Mouse (Mus musculus) myocyte (in vitro differentiated cells): ENCODE results near the gene Fam107b. TPM values are rescaled to one million over a fixed set of nuclear protein-coding genes. Genes with fewer than 3 reads are reported as not detected.

ENCODE experiments used
- H3K27me3 ChIP-seq: one replicate; pipeline ENCODE4 v1.6.1; 2011; ENCODE audit not compliant: control insufficient read depth, insufficient read depth, insufficient read length
- H3K36me3 ChIP-seq: one replicate; pipeline ENCODE4 v1.6.1; 2011; ENCODE audit not compliant: control insufficient read depth, insufficient read depth
- H3K4me2 ChIP-seq: one replicate; pipeline ENCODE4 v1.6.1; 2011; ENCODE audit warnings: low read depth, control low read depth
- H3K4me3 ChIP-seq: one replicate; pipeline ENCODE4 v1.5.1; 2011; ENCODE audit warnings: mild to moderate bottlenecking, control low read depth, moderate library complexity
- H3K79me2 ChIP-seq: one replicate; pipeline ENCODE4 v1.6.1; 2011; ENCODE audit not compliant: control insufficient read depth, insufficient read depth
- H3ac ChIP-seq: one replicate; pipeline ENCODE4 v1.6.1; 2011; ENCODE audit not compliant: control insufficient read depth, insufficient read length
- CEBPB ChIP-seq: IDR thresholded peaks from 2 replicates; pipeline ENCODE4 v1.6.1; 2011; ENCODE audit warnings: mild to moderate bottlenecking, moderate library complexity; ENCODE audit not compliant: poor library complexity, insufficient read depth, severe bottlenecking
- E2F4 ChIP-seq: IDR thresholded peaks from one replicate; pipeline ENCODE4 v1.6.1; 2011; ENCODE audit warnings: mild to moderate bottlenecking, control low read depth, moderate library complexity; ENCODE audit not compliant: insufficient read depth
- MAX ChIP-seq: IDR thresholded peaks from one replicate; pipeline ENCODE4 v1.6.1; 2011; ENCODE audit warnings: low read depth, mild to moderate bottlenecking, control low read depth
- MYOD1 ChIP-seq, 3 experiments: IDR thresholded peaks; one replicate each; pipeline ENCODE4 v1.6.1; 2011; ENCODE audit warnings: control low read depth in 2 of 3, low read depth in 2 of 3, mild to moderate bottlenecking in 2 of 3, moderate library complexity in 1 of 3; ENCODE audit not compliant: insufficient read length in 2 of 3, control insufficient read depth in 1 of 3
- MYOG ChIP-seq, 3 experiments: IDR thresholded peaks; one replicate each; pipeline ENCODE4 v1.6.1; 2011; ENCODE audit warnings: control low read depth in 2 of 3, low read depth in 2 of 3, mild to moderate bottlenecking in 2 of 3; ENCODE audit not compliant: insufficient read length in 2 of 3, control insufficient read depth in 1 of 3, insufficient read depth in 1 of 3
- POLR2A ChIP-seq: IDR thresholded peaks from one replicate; pipeline ENCODE4 v1.6.1; 2011; ENCODE audit warnings: low read depth, mild to moderate bottlenecking, control low read depth, moderate library complexity; ENCODE audit not compliant: insufficient read length
- POLR2AphosphoS2 ChIP-seq: IDR thresholded peaks from one replicate; pipeline ENCODE4 v1.6.1; 2011; ENCODE audit warnings: low read depth, control low read depth; ENCODE audit not compliant: insufficient read length
- REST ChIP-seq: IDR thresholded peaks from one replicate; pipeline ENCODE4 v1.6.1; 2011; ENCODE audit warnings: mild to moderate bottlenecking, control low read depth, moderate library complexity; ENCODE audit not compliant: insufficient read depth, insufficient read length
- SRF ChIP-seq: IDR thresholded peaks from one replicate; pipeline ENCODE4 v1.6.1; 2011; ENCODE audit warnings: low read depth; ENCODE audit not compliant: control insufficient read depth, insufficient read length
- TCF12 ChIP-seq: IDR thresholded peaks from one replicate; pipeline ENCODE4 v1.6.1; 2011; ENCODE audit warnings: mild to moderate bottlenecking, control low read depth; ENCODE audit not compliant: poor library complexity, insufficient read depth, severe bottlenecking
- TCF3 ChIP-seq: IDR thresholded peaks from one replicate; pipeline ENCODE4 v1.6.1; 2011; ENCODE audit warnings: low read depth, control low read depth; ENCODE audit not compliant: insufficient read length
- USF1 ChIP-seq: IDR thresholded peaks from one replicate; pipeline ENCODE4 v1.6.1; 2011; ENCODE audit warnings: low read depth, mild to moderate bottlenecking, control low read depth, moderate library complexity
- polyA plus RNA-seq: library from polyadenylated mRNA; unstranded; fragments of >200 nt; fragmentation: generic; extraction: Trizol; gene quantifications from one replicate; pipeline ENCODE4 v1.2.1, GENCODE M21; 2012; ENCODE audit warnings: missing spikeins

Gene Fam107b
- polyA plus RNA-seq, 1 experiment, result 10.0 TPM

- no peak for TF ChIP-seq SRF
- Histone ChIP-seq H3ac (no peak overlapping the region), H3K79me2 (no peaks in the 10 kb centered on the region), H3K4me2 (no peak overlapping the region), H3K36me3 (no peaks in the 10 kb centered on the region), H3K4me3 (no peak overlapping the region), H3K27me3 (no peaks in the 10 kb centered on the region)
These were observed 205.8 kb downstream of the Fam107b start for GRCm38 (mm10) chr2:3776045-3776444.

GRCm38 (mm10) chr2:3777696-3778095 lies 207.4 kb downstream of the Fam107b start:
- H3K4me2 ChIP-seq, result no peak overlapping the region
- no peak overlapping the region for H3ac ChIP-seq
- no peaks in the 10 kb centered on the region for H3K79me2 ChIP-seq
- H3K27me3 ChIP-seq, result no peaks in the 10 kb centered on the region
- no peaks in the 10 kb centered on the region for H3K36me3 ChIP-seq
- no peak for TF ChIP-seq MYOD1 (IDR thresholded peaks at IDR 0.05; ENCODE audit: control insufficient read depth in 1 of 3, insufficient read length in 2 of 3, low read depth in 2 of 3)
- TF ChIP-seq E2F4, result no peak
- TF ChIP-seq TCF3, result no peak
- TF ChIP-seq POLR2A, result no peak
- TF ChIP-seq REST, result no peak
- no peak for TF ChIP-seq SRF
- TF ChIP-seq CEBPB, result no peak
- TF ChIP-seq TCF12, result no peak
- no peak for TF ChIP-seq MYOG (IDR thresholded peaks at IDR 0.05; ENCODE audit: control insufficient read depth in 1 of 3, insufficient read depth in 1 of 3, insufficient read length in 2 of 3, low read depth in 2 of 3)
- TF ChIP-seq USF1, result no peak
- TF ChIP-seq MAX, result no peak
- TF ChIP-seq POLR2AphosphoS2, result no peak
- no peak overlapping the region for H3K4me3 ChIP-seq

GRCm38 (mm10) chr2:3785546-3785945 lies 215.3 kb downstream of the Fam107b start:
- Histone ChIP-seq H3K36me3 (no peaks in the 10 kb centered on the region), H3K4me3 (no peak overlapping the region), H3K27me3 (no peaks in the 10 kb centered on the region), H3ac (no peak overlapping the region), H3K4me2 (no peak overlapping the region), H3K79me2 (no peaks in the 10 kb centered on the region)
- TF ChIP-seq E2F4 (no peak), MYOG (IDR thresholded peaks at IDR 0.05; ENCODE audit: control insufficient read depth in 1 of 3, insufficient read depth in 1 of 3, insufficient read length in 2 of 3, low read depth in 2 of 3) (no peak), TCF3 (no peak), POLR2A (no peak), TCF12 (no peak), MYOD1 (IDR thresholded peaks at IDR 0.05; ENCODE audit: control insufficient read depth in 1 of 3, insufficient read length in 2 of 3, low read depth in 2 of 3) (no peak), SRF (no peak), POLR2AphosphoS2 (no peak), USF1 (no peak), MAX (no peak), REST (no peak), CEBPB (no peak)

- no peak overlapping the region for H3ac ChIP-seq
- no peak for TF ChIP-seq E2F4
- TF ChIP-seq POLR2AphosphoS2, result no peak
- TF ChIP-seq POLR2A, result no peak
- no peak for TF ChIP-seq TCF3
- TF ChIP-seq REST, result no peak
- TF ChIP-seq MYOD1 (IDR thresholded peaks at IDR 0.05; ENCODE audit: control insufficient read depth in 1 of 3, insufficient read length in 2 of 3, low read depth in 2 of 3), result no peak
- TF ChIP-seq USF1, result no peak
- TF ChIP-seq MYOG (IDR thresholded peaks at IDR 0.05; ENCODE audit: control insufficient read depth in 1 of 3, insufficient read depth in 1 of 3, insufficient read length in 2 of 3, low read depth in 2 of 3), result no peak
- TF ChIP-seq CEBPB, result no peak
- no peak for TF ChIP-seq TCF12
- TF ChIP-seq MAX, result no peak
- no peak for TF ChIP-seq SRF
- no peaks in the 10 kb centered on the region for H3K27me3 ChIP-seq
- no peak overlapping the region for H3K4me3 ChIP-seq
- H3K36me3 ChIP-seq, result no peaks in the 10 kb centered on the region
- no peaks in the 10 kb centered on the region for H3K79me2 ChIP-seq
- no peak overlapping the region for H3K4me2 ChIP-seq
These were observed 217.6 kb downstream of the Fam107b start for GRCm38 (mm10) chr2:3787752-3788423.

GRCm38 (mm10) chr2:3788424-3788786 lies 218.1 kb downstream of the Fam107b start:
- Histone ChIP-seq H3ac (no peak overlapping the region), H3K4me3 (no peak overlapping the region), H3K27me3 (no peaks in the 10 kb centered on the region), H3K79me2 (no peaks in the 10 kb centered on the region), H3K4me2 (no peak overlapping the region), H3K36me3 (no peaks in the 10 kb centered on the region)
- TF ChIP-seq TCF12, result no peak
- no peak for TF ChIP-seq POLR2A
- TF ChIP-seq CEBPB, result no peak
- TF ChIP-seq TCF3, result no peak
- TF ChIP-seq POLR2AphosphoS2, result no peak
- no peak for TF ChIP-seq MYOG (IDR thresholded peaks at IDR 0.05; ENCODE audit: control insufficient read depth in 1 of 3, insufficient read depth in 1 of 3, insufficient read length in 2 of 3, low read depth in 2 of 3)
- no peak for TF ChIP-seq MYOD1 (IDR thresholded peaks at IDR 0.05; ENCODE audit: control insufficient read depth in 1 of 3, insufficient read length in 2 of 3, low read depth in 2 of 3)
- TF ChIP-seq USF1, result no peak
- no peak for TF ChIP-seq REST
- TF ChIP-seq MAX, result no peak
